Mouse (Mus musculus): ENCODE measurements around the gene Zswim1.
"Not testable (repeated sequence)": the region's sequence is repeated elsewhere in the genome, so short reads cannot be mapped to it uniquely, and the experiment has no call there.

Gene Zswim1

DNA sequence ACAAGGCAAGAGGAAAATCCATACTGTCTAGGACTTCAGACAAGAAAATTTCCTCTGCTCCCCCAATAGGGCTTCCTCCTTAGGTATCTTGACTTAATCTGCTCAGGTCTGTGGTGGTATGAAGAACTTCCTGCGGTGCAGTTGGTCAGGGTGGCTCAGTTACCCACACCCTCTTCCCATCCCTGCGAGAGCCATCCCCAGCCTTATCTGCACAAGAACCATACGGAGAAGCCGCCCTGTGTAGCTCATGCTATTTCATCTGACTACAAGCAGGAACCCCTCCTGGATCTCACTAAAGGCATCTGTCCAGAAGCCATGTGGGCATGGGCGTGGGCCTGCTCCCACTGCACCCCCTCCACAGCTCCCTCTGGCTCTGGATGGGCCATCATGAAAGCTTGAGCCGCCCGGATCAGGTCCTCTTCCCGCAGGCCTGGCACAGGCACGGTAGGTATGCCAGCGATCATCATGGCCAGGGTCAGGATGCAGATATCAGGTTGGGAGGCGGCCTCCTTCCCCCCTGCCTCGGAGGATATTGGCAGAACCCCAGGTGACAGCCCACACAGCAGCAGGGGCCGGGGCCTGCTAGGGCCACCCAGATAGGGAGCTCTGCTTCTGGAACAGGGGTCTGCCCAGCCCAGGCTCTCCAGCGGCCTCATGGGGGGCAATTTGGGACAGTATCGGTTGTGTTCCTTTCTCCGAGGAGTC, 4.8 kb downstream of the Zswim1 start:
- no peak for DNase-seq (ENCODE audit: low spot score in 2 of 2)

DNA sequence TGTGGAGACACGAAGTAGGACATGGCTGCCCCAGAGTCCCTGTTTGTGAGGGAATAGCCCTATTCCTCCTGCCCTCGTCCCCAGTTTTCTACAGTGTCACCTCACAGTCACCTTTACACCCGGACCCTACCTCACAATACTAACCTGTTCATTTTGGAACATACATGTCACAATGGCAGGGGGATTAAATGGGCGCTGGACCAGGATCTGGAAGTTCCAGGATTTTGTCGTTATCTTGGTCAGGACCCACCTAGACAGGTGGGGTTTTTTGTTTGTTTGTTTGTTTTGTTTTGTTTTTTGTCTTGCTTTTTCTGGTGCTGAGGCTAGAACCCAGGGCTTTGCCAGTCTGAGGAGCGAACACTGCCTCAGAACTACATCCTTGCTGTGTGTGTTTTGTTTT, 6.0 kb downstream of the Zswim1 start, which contains the start of gene Spata25:
Gene Spata25, minus strand, starts transcription at position 101 of the 400 bp plus-strand sequence.
- no peak for DNase-seq (ENCODE audit: low spot score in 2 of 2)

DNA sequence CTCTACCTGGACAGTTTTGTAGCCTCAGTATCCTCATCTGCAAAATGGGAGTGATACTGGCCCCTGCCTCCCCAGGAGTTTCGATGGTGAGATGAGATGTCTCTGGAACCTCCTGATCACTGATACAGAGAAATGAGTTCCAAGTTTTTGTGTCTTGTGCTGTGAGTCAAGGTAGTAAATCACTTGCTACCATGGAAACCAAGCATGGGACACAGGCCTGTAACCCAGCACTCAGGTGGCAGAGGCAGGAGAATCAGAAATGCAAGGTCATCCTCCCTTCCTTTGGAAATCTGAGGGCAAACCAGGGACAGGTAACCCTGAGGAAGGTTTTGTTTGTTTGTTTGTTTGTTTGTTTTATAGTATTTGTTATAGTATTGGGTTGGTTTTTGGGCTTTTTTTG, 6.6 kb downstream of the Zswim1 start:
- no peak for DNase-seq (ENCODE audit: low spot score in 2 of 2)

DNA sequence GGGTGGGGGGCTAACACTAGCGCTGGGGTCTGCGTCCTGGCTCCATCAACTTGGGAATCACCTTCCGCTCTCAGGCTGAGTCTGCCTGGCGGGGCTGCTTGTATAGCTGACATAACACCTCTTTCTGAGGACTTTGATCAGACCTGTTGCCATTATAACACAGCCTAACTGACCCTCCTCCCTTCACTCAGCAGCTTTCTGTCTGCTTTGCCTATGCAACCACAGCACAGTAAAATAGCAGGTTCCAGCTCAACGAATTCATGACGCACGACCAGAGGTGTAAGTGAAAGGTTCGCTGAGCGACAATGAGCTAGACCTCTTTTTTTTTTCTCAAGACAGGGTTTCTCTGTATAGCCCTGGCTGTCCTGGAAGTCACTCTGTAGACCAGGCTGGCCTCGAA, 8.5 kb downstream of the Zswim1 start:
- DNase-seq (ENCODE audit: low spot score in 2 of 2): no peak

DNA sequence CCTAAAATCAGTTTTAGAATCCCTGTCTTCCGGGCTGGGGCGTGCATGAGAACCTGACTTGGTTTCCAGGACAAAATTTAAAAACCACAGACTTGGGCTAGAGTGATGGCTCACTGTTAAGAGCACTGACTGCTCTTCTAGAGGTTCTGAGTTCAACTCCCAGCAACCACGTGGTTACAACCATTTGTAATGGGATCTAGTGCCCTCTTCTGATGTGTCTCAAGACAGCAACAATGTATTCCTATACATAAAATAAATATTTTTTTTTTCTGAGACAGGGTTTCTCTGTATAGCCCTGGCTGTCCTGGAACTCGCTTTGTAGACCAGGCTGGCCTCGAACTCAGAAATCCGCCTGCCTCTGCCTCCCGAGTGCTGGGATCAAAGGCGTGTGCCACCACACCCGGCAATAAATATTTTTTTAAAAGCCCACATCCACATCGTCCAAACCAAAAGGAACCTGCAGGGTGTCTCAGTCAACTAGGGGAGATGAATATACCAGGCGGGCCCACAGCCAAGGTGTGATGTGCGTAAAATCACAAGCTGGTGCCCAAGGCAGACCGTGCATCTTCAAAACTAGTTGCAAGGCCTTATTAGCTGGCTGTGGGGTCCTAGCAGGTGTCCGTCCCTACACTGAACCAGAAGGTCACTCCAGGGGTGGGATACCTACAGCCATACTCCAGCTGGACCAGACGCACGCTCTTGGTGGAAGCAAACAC, 9.7 kb downstream of the Zswim1 start:
- no peak for DNase-seq (ENCODE audit: low spot score in 2 of 2)

DNA sequence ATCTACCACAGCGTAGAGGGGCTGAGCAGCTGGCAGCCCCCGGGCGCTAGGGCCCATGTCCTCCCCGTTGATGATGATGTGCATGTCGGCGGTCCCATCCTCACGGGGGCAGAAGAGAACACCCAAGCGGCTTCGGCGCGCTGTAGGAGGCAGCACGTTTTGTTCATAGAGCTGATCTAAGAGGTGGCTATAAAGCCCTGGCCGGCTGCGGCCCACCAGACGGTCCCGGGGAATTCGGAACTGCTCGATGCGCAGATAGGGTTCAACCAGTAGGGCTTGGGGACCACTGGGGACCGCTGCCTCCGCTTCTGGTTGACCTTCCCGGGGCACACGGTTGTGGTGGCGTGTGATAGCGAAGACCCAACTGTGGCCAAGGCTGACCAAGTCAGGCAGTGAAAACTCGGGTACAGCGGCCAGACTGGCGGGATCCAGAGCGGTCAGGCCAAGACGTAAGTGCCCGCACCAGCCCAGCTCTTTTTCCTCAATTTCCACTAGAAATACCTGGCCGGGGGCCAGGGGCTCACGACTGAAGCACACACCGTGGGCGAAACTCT, 10.3 kb downstream of the Zswim1 start, which contains the start of gene Ctsa:
Gene Ctsa, plus strand, starts transcription at position 126 of the 554 bp plus-strand sequence.
- peak; percentile 74 to 75 for DNase-seq (ENCODE audit: low spot score in 2 of 2)

DNA sequence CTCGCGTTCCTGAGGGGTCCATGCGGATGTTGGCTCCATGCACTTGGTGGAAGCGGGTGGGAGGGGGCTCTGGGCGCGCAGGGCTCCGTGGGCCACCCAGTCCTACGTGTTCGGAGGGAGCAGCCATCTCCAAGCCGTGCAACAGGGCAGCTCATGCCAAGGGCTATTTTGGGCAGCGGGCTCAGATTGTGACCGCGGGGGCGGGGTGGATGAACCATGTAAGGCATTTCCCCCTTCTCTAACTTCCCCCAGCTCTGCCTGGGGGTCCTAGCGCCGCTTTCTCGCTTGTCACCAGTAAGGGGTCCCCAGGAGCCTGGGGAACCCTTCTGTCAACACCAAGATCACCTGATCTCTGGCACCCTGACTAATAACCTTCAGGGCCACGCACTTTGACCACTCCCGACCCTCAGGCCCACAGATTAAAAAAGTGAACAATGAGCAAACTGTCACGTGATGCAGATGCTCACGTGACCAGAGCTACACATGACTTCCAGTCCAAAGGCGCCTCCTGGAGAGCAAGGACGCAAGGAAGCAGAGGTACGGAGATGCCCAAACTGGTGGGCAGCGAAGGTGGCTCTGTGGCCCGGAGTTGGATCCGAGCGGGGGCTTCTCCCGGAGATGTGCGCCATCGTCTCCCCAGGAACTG, 11.0 kb downstream of the Zswim1 start, which contains the start of gene Neurl2:
Gene Neurl2, minus strand, starts transcription at position 143 of the 646 bp plus-strand sequence.
- peak; percentile 89 to 90 for DNase-seq (ENCODE audit: low spot score in 2 of 2)

GRCm38 (mm10) chr2:164834531-164834930, 12.0 kb downstream of the Zswim1 start:
- DNase-seq (ENCODE audit: low spot score in 2 of 2): peak in 1 of 2 experiments; percentile 33

DNA sequence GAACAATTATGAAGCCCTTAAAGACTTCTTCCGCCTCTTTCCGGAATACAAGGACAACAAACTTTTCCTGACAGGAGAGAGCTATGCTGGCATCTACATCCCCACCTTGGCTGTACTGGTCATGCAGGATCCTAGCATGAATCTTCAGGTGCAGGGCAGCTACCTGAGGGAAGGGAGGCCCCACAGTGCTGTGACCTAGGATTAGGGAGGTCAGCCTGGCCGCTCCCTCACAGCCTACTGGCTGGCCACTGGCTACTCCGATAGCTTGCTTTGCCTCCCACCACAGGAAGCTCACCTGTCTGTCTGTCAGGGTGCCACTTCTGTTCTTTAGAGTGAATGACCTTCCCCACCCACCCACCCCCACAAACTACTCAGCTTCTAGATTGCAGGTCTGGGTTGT, 12.7 kb downstream of the Zswim1 start:
- DNase-seq (ENCODE audit: low spot score in 2 of 2): no peak

DNA sequence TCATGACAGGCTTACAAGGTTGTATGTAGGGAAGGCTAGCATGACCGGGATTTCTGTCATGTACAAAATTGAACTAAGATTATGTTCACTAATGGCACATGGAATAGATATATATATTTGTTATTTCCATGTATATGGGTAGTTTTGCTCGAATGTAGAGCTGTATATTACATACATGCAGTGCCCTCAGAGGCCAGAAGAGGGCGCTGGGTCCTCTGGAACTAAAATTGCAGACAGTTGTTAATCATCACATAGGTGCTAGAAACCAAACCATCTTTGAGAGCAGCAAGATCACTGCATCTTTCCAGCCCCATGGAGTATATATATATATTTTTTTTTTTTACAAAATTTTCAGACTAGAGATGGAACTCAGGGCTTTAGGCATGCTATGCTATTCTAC, 23.3 kb downstream of the Zswim1 start:
- no peak for DNase-seq (ENCODE audit: low spot score in 2 of 2)

DNA sequence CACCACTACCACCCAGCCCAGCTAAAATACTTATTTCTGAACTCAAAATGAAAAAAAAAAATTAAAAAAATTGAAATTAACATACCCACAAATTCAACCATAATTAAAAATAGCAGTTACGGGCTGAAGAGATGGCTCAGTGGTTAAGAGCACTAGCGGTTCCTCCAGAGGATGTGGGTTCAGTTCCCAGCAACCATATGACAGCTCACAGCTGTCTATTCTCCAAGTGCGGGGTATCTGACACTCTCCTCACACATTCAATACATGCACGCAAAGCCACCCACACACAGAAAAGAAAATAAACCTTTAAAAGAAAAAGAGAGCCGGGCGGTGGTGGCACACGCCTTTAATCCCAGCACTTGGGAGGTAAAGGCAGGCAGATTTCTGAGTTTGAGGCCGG, 27.6 kb downstream of the Zswim1 start:
- DNase-seq (ENCODE audit: low spot score in 2 of 2): no peak

- DNase-seq (ENCODE audit: low spot score in 2 of 2): not testable (repeated sequence)
Observed at GRCm38 (mm10) chr2:164855572-164855971, 33.1 kb downstream of the Zswim1 start.

GRCm38 (mm10) chr2:164856309-164857100, 34.0 kb downstream of the Zswim1 start:
- DNase-seq (ENCODE audit: low spot score in 2 of 2): no peak

DNA sequence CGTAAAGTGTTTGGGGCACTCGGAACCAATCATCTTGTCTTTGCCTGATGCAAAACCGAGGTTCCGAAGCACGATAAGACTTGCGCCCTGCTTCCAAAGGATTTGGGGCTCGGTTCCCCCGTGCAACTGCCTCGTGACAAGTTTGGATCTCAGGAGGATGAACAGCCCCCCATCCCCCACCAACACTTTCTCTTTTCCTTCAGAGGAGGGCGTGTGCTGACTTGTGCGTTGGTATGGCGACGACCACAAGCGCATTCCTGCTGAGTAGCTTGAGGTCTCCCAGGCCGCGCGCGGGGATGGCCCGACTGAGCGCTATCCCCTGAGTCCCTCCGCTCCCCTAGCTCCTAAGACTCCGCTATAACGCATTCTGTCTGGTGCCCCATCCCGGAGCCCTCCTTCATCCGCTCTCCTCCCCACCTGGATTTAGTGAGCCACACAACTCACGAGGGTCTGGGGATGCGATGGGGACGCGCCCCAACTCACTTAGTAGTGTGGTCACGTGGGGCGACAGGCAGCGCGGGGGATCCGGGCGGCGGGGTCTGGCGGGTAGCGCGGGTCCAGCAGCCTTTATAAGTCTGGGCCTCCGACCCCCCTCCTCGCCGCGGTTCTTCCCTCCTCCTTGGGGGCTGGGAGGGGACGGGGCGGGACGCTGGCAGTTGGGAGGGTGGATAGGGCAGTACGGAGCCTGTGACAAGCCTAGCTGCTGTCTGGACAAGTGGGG, 34.8 kb downstream of the Zswim1 start, which contains the start of gene Pltp:
Gene Pltp, minus strand, starts transcription at position 611 of the 721 bp plus-strand sequence.
- no peak for DNase-seq (ENCODE audit: low spot score in 2 of 2)

GRCm38 (mm10) chr2:164857842-164858553, 35.5 kb downstream of the Zswim1 start:
- no peak for DNase-seq (ENCODE audit: low spot score in 2 of 2)

GRCm38 (mm10) chr2:164859155-164859554, 36.7 kb downstream of the Zswim1 start:
- no peak for DNase-seq (ENCODE audit: low spot score in 2 of 2)

DNA sequence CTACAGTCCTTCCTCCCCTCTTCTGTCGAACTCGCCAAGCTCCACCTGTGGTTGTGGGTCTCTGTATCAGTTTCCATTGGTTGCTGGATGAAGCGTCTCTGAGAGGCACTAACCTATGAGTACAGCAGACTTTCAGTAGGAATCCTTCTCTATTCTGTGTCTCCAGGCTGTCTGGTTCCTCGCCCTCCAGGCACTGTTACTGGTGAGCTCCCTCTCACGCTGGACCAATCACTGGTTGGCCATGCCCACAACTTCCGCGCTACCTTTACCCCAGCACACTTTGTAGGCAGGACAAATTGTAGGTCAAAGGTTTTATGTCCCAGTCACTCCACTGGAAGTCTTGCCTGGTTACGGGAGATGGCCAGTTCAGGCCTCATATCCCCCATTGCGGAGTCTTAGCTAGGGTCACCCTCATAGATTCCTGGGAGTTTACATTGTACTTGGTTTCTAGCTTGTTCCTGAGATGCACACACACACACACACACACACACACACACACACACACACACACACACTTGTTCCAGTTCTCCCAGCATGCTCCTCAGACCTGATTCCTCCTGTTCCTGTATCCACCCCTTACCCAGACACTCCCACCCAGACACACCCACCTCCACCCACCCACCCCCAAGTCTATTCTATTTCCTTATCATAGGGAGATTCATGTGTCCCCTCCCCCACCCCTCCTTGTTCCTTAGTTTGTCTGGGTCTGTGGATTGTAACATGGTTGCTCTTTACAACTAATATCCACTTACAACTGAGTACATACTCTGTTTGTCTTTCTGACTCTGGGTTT, 37.4 kb downstream of the Zswim1 start:
- DNase-seq (ENCODE audit: low spot score in 2 of 2): no peak

GRCm38 (mm10) chr2:164861094-164861493, 38.6 kb downstream of the Zswim1 start:
- DNase-seq (ENCODE audit: low spot score in 2 of 2): no peak

DNA sequence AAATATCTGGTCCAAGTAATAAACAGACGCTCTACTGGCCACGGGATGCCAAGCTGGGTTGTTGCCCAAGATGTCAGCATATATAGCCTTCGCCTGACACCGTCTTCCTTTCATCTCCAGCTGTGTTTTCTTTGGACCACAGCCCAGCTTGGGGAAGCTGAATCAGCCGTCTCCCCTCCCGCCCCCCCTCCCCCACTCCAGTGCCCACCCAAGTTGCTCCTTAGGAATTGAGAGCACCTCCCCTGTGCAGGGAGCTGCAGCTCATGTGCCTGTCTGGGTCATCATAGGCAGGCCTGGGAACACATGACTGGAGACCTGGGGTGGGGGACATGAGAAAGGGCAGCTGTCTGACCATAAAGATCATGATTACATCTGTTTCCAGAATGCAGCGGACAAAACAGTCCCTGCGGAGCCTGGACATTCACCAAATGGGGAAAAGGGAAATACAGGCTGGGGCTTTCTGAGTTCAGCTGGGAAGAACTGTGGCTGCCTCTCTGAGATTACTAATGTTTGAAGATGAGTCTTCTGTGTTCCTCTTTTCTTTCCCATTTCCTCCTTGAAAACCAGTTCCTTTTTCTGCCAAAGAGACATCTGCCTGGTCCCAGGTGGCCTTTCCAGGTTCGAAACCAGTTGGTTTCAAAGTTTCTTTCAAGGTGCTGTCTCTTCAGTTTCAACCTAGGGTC, 39.8 kb downstream of the Zswim1 start:
- no peak for DNase-seq (ENCODE audit: low spot score in 2 of 2)
